Mouse (Mus musculus) embryo, embryonic 11 days (tissue): ENCODE data around the gene Slc22a7.

ENCODE experiments used
- DNase-seq: peaks from one replicate; pipeline ENCODE4 v3.0.0-alpha.2; 2015

Slc22a7 gene

DNA sequence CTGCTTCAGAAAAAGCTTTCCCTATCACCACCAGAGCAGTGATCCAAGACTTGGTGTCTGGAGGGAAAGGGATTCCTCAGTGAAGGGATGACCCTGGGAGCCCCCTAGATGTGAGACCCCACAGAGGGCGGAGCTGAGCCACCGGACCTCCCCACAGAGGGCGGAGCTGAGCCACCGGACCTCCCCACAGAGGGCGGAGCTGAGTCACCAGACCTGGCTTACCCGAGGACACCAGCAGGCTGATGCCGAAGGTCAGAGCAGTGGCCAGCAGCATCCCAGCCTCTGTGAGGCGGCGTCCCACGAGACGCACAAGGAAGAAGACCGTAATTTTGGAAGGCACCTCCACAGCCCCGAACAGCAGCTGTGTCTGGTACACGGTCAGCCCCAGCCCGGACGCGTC is 4.6 kb downstream of the Slc22a7 start:
- peak; percentile 69 for DNase-seq

DNA sequence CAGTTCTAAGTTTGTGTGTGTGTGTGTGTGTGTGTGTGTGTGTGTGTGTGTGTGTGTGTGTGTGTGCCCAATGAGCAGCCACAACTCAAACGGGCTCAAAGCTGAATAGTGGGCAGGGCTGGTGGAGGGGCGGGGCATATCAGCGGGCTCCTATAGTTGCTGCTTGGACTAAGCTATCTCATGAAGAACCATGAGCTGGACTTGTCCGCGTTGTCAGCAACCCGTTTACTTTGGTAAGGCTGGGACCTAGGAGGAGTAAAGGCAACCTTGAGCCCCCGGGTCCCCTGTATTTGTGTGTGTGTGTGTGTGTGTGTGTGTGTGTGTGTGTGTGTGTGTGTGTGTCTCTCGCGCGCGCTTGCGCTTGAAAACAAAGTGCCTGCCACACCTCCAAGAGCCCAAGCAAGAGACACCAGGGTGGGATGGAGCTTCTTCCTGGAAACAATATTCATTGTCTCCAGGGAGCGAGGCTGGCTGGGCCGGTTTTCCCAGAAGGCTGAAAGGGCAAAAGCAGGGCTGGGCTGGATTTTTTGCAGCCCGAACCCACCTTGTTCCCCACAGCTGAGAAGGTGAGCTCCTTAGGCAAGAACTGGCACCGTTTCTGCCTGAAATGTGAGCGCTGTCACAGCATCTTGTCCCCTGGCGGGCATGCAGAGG is 9.4 kb downstream of the Slc22a7 start, which contains the start of gene Crip3:
Gene Crip3, plus strand, starts transcription at position 166 of the 654 bp plus-strand sequence.
- DNase-seq = peak; percentile 45

DNA sequence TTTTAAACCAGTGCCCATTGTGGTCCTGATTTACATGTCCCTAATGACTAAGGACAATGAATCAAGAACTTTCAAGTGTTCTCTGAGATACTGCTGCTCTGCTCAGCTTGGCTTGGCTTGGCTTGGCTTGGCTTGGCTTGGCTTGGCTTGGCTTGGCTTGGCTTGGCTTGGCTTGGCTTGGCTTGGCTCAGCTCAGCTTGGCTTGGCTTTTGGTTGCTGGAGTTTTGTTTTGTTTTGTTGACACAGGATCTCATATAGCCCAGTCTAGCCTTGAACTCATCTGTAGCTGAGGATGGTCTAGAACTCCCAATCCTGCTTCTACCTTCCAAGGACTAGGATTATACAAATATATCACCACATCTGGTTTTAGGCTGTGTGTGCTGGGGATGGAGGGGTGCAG is 11.8 kb downstream of the Slc22a7 start:
- DNase-seq = no peak

DNA sequence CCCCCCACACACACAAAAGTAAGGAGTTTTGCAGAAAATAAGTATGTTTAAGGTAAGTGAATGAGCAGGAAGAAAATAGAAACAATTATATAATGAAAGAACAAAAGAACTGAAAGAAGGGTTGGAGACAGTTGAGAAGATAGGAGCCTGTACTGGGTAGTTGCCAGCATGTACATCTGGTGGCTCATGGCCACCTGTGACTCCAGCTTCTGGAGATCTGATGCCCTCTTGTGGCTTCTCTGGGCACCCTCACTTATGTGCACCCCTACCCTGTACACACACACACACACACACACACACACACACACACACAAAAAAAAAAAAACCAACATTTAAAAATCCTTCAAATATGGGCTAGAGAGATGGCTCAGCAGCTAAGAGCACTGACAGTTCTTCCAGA is 18.5 kb downstream of the Slc22a7 start:
- no peak for DNase-seq

DNA sequence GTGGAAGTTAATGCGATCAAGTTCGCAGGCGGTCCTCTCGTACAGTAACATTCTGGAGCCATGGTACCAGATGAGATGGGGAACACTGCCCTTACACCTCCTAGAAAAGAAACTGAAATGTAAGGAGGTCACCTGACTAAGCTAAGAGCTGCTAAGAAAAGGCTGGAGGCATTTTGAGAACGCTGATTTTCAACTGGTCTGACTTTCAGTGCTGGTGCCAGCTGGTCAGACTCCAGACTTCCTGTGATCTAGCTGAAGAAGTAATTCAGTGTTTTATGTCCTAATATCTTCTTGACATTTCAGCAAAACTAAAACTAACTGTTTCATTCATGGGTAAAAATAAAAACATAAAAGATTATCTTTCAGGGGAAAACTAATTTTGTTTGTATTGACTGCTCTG is 19.6 kb downstream of the Slc22a7 start:
- no peak for DNase-seq

- DNase-seq = peak; percentile 19
Observed at GRCm38 (mm10) chr17:46408478-46408877, 29.8 kb downstream of the Slc22a7 start.

DNA sequence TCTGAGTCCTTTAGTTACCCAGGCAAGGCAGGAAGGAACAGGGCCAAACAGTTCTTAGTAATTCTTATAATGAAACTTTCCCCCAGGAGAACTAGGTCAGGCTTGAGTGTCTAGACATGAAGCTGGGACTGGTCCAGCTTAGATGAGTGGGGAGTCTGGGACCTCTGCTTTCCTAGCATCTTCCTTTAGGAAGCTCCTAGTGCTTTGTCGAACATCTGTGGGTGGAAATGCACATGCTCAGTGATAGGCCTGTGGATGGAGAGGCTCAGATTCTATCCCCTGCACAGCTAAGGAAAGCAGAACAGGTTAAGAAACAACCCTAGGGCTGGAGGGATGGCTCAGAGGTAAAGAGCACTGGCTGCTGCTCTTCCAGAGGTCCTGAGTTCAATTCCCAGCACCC is 43.6 kb downstream of the Slc22a7 start:
- no peak for DNase-seq

- peak; percentile 66 for DNase-seq
Observed at GRCm38 (mm10) chr17:46393012-46393411, 45.2 kb downstream of the Slc22a7 start.

DNA sequence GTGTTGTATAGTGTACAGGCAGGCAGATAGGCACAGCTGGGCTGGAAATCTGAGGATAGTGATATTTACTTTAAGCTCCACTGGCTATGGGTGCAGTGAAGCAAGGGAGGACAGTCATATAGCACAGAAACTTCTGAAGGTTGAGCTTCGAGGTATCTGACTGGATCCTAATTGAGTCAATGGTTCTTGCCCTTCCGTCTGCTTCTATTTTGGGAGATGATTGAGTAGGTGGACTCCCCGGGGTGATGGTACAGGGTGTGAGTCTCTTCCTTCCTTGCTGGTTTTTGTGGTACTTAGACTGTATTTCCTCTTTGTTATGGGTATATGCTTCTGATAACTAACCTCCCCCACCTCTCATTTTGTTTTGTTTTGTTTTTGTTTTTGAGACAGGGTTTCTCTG is 50.1 kb downstream of the Slc22a7 start:
- no peak for DNase-seq

DNA sequence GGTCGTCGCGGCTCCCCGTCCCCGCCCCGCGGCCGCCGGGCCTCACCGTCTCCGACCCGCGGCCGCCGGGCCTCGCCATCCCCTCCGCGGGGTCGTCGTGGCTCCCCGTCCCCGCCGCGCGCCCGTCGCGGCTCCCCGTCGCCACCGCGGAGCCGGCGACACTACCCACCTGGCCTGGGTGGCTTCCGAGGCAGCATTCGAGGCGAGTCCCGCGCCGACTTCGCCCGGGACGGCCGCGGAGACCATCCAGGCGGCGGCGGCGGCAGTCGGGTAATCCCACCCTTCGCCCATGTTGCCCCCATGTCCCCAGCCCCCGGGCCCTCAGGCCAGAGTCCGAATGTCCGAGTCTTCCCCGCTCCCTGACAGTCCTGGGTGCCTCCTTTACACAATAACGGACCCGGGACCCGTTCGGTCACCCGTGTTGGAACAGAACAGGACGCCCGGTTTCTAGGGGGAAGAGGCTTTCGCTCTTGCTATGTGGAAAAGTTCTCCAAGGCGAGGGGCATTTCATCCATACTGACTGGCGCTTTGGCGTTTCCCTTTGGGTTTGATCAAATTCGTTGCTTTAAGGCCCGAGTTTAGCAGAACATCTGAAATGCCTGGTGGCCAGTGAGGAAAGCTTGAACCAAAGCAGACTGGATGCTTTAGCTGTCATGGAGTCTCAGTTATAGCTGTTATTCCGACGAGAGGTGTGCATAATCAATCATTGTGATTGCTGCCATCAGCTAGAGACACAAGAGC is 54.0 kb downstream of the Slc22a7 start:
- DNase-seq = no peak

DNA sequence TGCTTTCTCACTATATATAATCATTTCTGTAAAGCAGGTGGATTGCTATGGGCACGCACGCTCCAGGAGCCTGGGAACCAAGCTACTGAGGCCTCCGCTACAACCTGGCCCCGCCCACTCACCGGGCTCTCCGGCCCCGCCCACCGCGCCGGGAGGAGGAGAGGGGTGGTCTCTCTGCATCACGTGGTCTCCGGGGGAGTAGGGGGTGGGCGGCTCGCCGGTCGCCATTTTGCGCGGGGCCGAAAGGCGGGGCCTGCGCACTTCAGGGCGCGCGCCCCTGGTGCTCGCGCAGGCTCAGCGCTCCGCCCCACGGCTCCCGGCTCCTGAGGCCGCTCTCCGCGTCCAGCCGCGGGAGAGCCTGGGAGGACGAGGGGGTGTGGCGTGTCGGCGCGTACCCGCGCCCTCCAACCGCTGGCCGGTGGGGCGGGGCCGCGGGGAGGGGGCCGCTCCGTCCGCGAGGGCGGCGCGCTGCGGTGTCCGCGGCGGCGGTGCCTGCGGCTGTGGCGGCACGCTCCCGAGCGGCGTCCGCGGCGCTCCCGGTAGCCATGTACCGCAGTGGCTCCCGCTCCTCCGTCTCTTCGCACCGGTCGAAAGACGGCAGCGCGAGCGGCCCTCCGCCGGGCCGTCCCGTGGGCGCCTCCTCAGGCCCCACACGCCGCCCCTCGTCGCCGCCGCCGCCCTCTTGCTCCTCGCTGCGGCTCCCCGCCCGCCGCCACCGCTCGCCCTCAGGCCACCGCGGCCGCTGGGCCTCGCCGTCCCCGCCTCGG is 54.8 kb downstream of the Slc22a7 start, which contains the start of gene Zfp318:
Gene Zfp318, plus strand, starts transcription at position 438 of the 767 bp plus-strand sequence.
- DNase-seq = peak; percentile 99
